Mouse (Mus musculus) limb, embryonic 12.5 days (tissue): ENCODE results near the gene Rreb1. TPM values are rescaled to one million over a fixed set of nuclear protein-coding genes. Genes with fewer than 3 reads are reported as not detected.
A peak's percentile ranks its signal among the peaks of the same experiment; 100 is the strongest.

Experiments
- ATAC-seq: fragments of 200-750 bp; cut with Nextera tagmentation; 2 replicates; pipeline ENCODE4 v1.8.0; 2017; ENCODE audit warnings: low read depth, moderate TSS enrichment; ENCODE audit not compliant: insufficient number of reproducible peaks, insufficient read depth, low FRiP score, low TSS enrichment
- H3K27ac ChIP-seq: fragments of 300-500 bp; sonication (generic); 2 replicates; pipeline ENCODE4 v1.5.1; 2016; ENCODE audit warnings: mild to moderate bottlenecking, moderate library complexity
- H3K27me3 ChIP-seq: fragments of 300-500 bp; sonication (generic); 2 replicates; pipeline ENCODE4 v1.6.1; 2016; ENCODE audit warnings: mild to moderate bottlenecking, moderate library complexity
- H3K36me3 ChIP-seq: fragments of 300-500 bp; sonication (generic); 2 replicates; pipeline ENCODE4 v1.6.1; 2016; ENCODE audit warnings: mild to moderate bottlenecking, moderate library complexity
- H3K4me1 ChIP-seq: fragments of 300-500 bp; sonication (generic); replicated peaks from 2 replicates; pipeline ENCODE4 v1.6.1; 2016
- H3K4me2 ChIP-seq: fragments of 300-500 bp; sonication (generic); 2 replicates; pipeline ENCODE4 v1.6.1; 2016; ENCODE audit warnings: mild to moderate bottlenecking, moderate library complexity
- H3K4me3 ChIP-seq: fragments of 300-500 bp; sonication (generic); replicated peaks from 2 replicates; pipeline ENCODE4 v1.5.1; 2016; ENCODE audit warnings: mild to moderate bottlenecking
- H3K9ac ChIP-seq: fragments of 300-500 bp; sonication (generic); replicated peaks from 2 replicates; pipeline ENCODE4 v1.6.1; 2016; ENCODE audit warnings: mild to moderate bottlenecking, moderate library complexity
- H3K9me3 ChIP-seq: fragments of 300-500 bp; sonication (generic); 2 replicates; pipeline ENCODE4 v1.6.1; 2016; ENCODE audit warnings: mild to moderate bottlenecking, moderate library complexity
- WGBS: fragments of 180-500 bp; shearing (Covaris S2); methylation state at CpG from one replicate; pipeline ENCODE4 v1.1.7; 2016; 5-methylcytosine and 5-hydroxymethylcytosine counted together
- polyA plus RNA-seq: library from polyadenylated mRNA; unstranded; fragments of >200 nt; fragmentation: Nextera tagmentation; extraction: Ambion mirVana; gene quantifications from 2 replicates; pipeline ENCODE4 v1.2.1, GENCODE M21; 2016

The Rreb1 gene
- polyA plus RNA-seq, 1 experiment from 2014 or later = 7.7 TPM

- 0 out of 2 replicates have a peak, but pooled peaks cover 7% of the 10 kb centered on the region for H3K27me3 ChIP-seq
- peaks cover 27% of the 10 kb centered on the region for H3K4me1 ChIP-seq
- no peak overlapping the region for H3K27ac ChIP-seq
- 8% methylated on average over 14 of the region's 14 CpGs for WGBS
- H3K9ac ChIP-seq = no peak overlapping the region
- H3K4me3 ChIP-seq = no peak overlapping the region
- no peaks in the 10 kb centered on the region for H3K9me3 ChIP-seq
- H3K36me3 ChIP-seq = no peaks in the 10 kb centered on the region
- no peak overlapping the region for H3K4me2 ChIP-seq
- ATAC-seq = 0 out of 2 replicates have a peak, but pooled peaks have one; percentile 34
These were observed 191.1 kb downstream of the Rreb1 start for GRCm38 (mm10) chr13:37969337-37969736.

- Histone ChIP-seq H3K9ac (no peak overlapping the region), H3K9me3 (no peaks in the 10 kb centered on the region), H3K4me1 (peaks cover 23% of the 10 kb centered on the region), H3K36me3 (no peaks in the 10 kb centered on the region), H3K4me3 (no peak overlapping the region), H3K4me2 (no peak overlapping the region), H3K27me3 (0 out of 2 replicates have a peak, but pooled peaks cover 3% of the 10 kb centered on the region), H3K27ac (no peak overlapping the region)
- WGBS = 59% methylated on average over 8 of the region's 8 CpGs
- no peak for ATAC-seq
These were observed 191.8 kb downstream of the Rreb1 start for GRCm38 (mm10) chr13:37969988-37970387.

- no peak for ATAC-seq
- H3K27me3 ChIP-seq = no peaks in the 10 kb centered on the region
- no peak overlapping the region for H3K4me2 ChIP-seq
- H3K9me3 ChIP-seq = no peaks in the 10 kb centered on the region
- 83% methylated on average over 11 of the region's 11 CpGs for WGBS
- peaks cover 8% of the 10 kb centered on the region for H3K36me3 ChIP-seq
- no peak overlapping the region for H3K4me3 ChIP-seq
- H3K9ac ChIP-seq = no peak overlapping the region
- H3K4me1 ChIP-seq = peaks cover 22% of the 10 kb centered on the region
- H3K27ac ChIP-seq = no peak overlapping the region
These were observed 192.8 kb downstream of the Rreb1 start for GRCm38 (mm10) chr13:37970887-37971530.

GRCm38 (mm10) chr13:37974036-37974435, 195.8 kb downstream of the Rreb1 start:
- no peak overlapping the region for H3K9ac ChIP-seq
- WGBS = 86% methylated on average over 6 of the region's 6 CpGs
- no peaks in the 10 kb centered on the region for H3K27me3 ChIP-seq
- no peak overlapping the region for H3K4me2 ChIP-seq
- no peak overlapping the region for H3K27ac ChIP-seq
- H3K9me3 ChIP-seq = no peaks in the 10 kb centered on the region
- H3K4me1 ChIP-seq = 0 out of 2 replicates have a peak, but pooled peaks cover 6% of the 10 kb centered on the region
- no peak for ATAC-seq
- H3K36me3 ChIP-seq = peaks cover 36% of the 10 kb centered on the region
- H3K4me3 ChIP-seq = no peak overlapping the region

- H3K9ac ChIP-seq = no peak overlapping the region
- H3K4me2 ChIP-seq = no peak overlapping the region
- no peaks in the 10 kb centered on the region for H3K27me3 ChIP-seq
- H3K36me3 ChIP-seq = peaks cover 43% of the 10 kb centered on the region
- ATAC-seq = no peak
- WGBS = 90% methylated on average over 5 of the region's 5 CpGs
- H3K9me3 ChIP-seq = no peaks in the 10 kb centered on the region
- 0 out of 2 replicates have a peak, but pooled peaks cover 6% of the 10 kb centered on the region for H3K4me1 ChIP-seq
- H3K27ac ChIP-seq = no peak overlapping the region
- no peak overlapping the region for H3K4me3 ChIP-seq
These were observed 196.5 kb downstream of the Rreb1 start for GRCm38 (mm10) chr13:37974731-37975130.

GRCm38 (mm10) chr13:37979506-37979905, 201.3 kb downstream of the Rreb1 start:
- Histone ChIP-seq H3K27me3 (no peaks in the 10 kb centered on the region), H3K27ac (no peak overlapping the region), H3K4me3 (no peak overlapping the region), H3K4me1 (no peaks in the 10 kb centered on the region), H3K9me3 (no peaks in the 10 kb centered on the region), H3K9ac (no peak overlapping the region), H3K4me2 (no peak overlapping the region), H3K36me3 (peaks cover 89% of the 10 kb centered on the region)
- 95% methylated on average over 12 of the region's 12 CpGs for WGBS
- no peak for ATAC-seq

GRCm38 (mm10) chr13:37980346-37980745, 202.1 kb downstream of the Rreb1 start:
- Histone ChIP-seq H3K9me3 (no peaks in the 10 kb centered on the region), H3K27ac (no peak overlapping the region), H3K36me3 (peaks cover 93% of the 10 kb centered on the region), H3K9ac (no peak overlapping the region), H3K27me3 (no peaks in the 10 kb centered on the region), H3K4me3 (no peak overlapping the region), H3K4me1 (no peaks in the 10 kb centered on the region), H3K4me2 (no peak overlapping the region)
- ATAC-seq = no peak
- WGBS = 95% methylated on average over 10 of the region's 10 CpGs

GRCm38 (mm10) chr13:37981063-37981462, 202.9 kb downstream of the Rreb1 start:
- Histone ChIP-seq H3K4me3 (no peak overlapping the region), H3K27me3 (no peaks in the 10 kb centered on the region), H3K9me3 (no peaks in the 10 kb centered on the region), H3K4me1 (no peaks in the 10 kb centered on the region), H3K27ac (no peak overlapping the region), H3K4me2 (no peak overlapping the region), H3K9ac (no peak overlapping the region), H3K36me3 (peaks cover 93% of the 10 kb centered on the region)
- WGBS = 87% methylated on average over 5 of the region's 5 CpGs
- ATAC-seq = no peak

- no peaks in the 10 kb centered on the region for H3K4me1 ChIP-seq
- H3K27me3 ChIP-seq = no peaks in the 10 kb centered on the region
- no peak overlapping the region for H3K27ac ChIP-seq
- WGBS = 84% methylated on average over 10 of the region's 10 CpGs
- peaks cover 98% of the 10 kb centered on the region for H3K36me3 ChIP-seq
- ATAC-seq = no peak
- H3K9ac ChIP-seq = no peak overlapping the region
- no peak overlapping the region for H3K4me3 ChIP-seq
- H3K4me2 ChIP-seq = no peak overlapping the region
- H3K9me3 ChIP-seq = no peaks in the 10 kb centered on the region
These were observed 208.0 kb downstream of the Rreb1 start for GRCm38 (mm10) chr13:37986166-37986565.

- H3K9me3 ChIP-seq = no peaks in the 10 kb centered on the region
- 91% methylated on average over 8 of the region's 8 CpGs for WGBS
- no peak overlapping the region for H3K9ac ChIP-seq
- ATAC-seq = no peak
- no peaks in the 10 kb centered on the region; the same call in 1 of the 2 replicates for H3K4me1 ChIP-seq
- peaks cover 69% of the 10 kb centered on the region for H3K36me3 ChIP-seq
- H3K27ac ChIP-seq = no peak overlapping the region
- no peak overlapping the region for H3K4me3 ChIP-seq
- H3K27me3 ChIP-seq = no peaks in the 10 kb centered on the region
- H3K4me2 ChIP-seq = no peak overlapping the region
These were observed 211.5 kb downstream of the Rreb1 start for GRCm38 (mm10) chr13:37989701-37990100.

GRCm38 (mm10) chr13:37992638-37993371, 214.6 kb downstream of the Rreb1 start:
- ATAC-seq = no peak

More at GRCm38 (mm10) chr13:37992638-37993371, 214.6 kb downstream of the Rreb1 start:
- peaks cover 40% of the 10 kb centered on the region for H3K36me3 ChIP-seq
- peak overlapping the region; percentile 94 for H3K27ac ChIP-seq
- H3K9ac ChIP-seq = peak overlapping the region; percentile 95
- no peaks in the 10 kb centered on the region for H3K27me3 ChIP-seq
- H3K4me2 ChIP-seq = peak overlapping the region; percentile 82
- no peaks in the 10 kb centered on the region for H3K9me3 ChIP-seq
- WGBS = 10% methylated on average over 10 of the region's 10 CpGs
- H3K4me3 ChIP-seq = peak overlapping the region; percentile 95
- H3K4me1 ChIP-seq = no peaks in the 10 kb centered on the region; the same call in 1 of the 2 replicates
